Mouse (Mus musculus): ENCODE measurements around the gene Wfs1.

Wfs1 gene

GRCm38 (mm10) chr5:36935486-36936473 is 53.2 kb downstream of the Wfs1 start:
- DNase-seq (ENCODE audit: inconsistent age in 2 of 2, low spot score in 1 of 2), result peak; percentile 18 to 69

GRCm38 (mm10) chr5:36933383-36933782 is 55.6 kb downstream of the Wfs1 start:
- no peak for DNase-seq (ENCODE audit: inconsistent age in 2 of 2, low spot score in 1 of 2)

GRCm38 (mm10) chr5:36929376-36929775 is 59.6 kb downstream of the Wfs1 start:
- no peak for DNase-seq (ENCODE audit: inconsistent age in 2 of 2, low spot score in 1 of 2)

DNA sequence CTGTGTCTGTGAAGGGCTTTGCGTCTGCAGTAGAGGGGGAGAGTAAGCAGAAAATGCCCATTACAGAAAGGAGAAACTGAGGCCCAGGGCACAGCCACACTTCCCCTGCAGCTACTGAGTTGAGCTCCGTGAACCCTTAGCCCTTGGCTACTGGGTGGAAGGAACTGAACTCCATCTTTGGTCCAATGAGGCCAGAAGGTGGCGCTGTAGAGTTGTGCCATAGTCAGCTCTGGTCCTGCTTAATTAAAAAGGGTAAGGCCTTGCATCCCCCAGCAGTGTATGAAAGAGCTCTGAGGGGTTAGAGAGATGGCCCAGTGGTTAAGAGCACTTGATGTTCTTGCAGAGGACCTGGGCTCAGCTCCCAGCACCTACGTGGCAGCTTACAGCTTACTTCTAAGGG is 60.3 kb downstream of the Wfs1 start:
- DNase-seq (ENCODE audit: inconsistent age in 2 of 2, low spot score in 1 of 2), result peak in 1 of 2 experiments; percentile 66

DNA sequence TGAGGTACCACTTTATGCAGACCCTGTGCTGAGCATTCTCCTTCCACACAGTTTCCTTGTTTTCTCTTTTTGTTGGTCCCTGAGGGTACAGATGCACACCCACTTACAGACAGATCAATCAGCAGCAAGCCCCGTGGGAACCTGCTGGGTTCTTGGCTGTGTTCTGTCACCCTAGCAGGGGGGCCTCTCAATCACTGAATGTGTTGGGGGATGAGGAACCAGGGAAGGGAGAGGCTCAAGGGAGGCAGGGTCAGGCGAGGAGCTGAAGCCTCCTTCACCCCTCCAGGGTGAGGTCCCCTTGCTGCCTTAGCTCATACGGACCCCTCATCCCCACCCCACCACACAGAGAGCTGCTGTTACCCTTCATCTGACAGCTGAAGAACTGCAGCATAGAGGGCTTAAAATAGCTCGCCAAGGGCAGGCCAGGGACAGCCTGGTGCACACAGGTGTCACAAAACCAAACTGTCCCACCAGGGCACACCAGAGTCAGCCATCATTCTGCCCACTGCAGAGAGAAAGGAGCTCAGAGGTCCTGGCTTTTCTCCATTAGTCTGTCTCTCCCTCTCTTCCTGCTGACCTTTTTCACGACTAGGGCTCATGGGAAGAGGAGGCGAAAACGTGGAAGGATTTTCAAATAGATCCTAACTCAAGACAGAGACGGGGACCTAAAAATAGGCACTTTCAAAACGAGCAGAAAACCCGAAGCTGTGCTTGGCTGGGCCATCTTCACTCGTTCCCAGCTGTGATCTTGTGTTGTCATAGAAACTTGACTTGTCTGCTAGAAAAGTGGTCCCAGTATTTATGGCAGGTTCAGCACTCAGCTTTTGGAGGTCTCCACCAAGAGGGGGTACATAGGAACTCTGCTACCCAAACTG is 64.9 kb downstream of the Wfs1 start:
- no peak for DNase-seq (ENCODE audit: inconsistent age in 2 of 2, low spot score in 1 of 2)

DNA sequence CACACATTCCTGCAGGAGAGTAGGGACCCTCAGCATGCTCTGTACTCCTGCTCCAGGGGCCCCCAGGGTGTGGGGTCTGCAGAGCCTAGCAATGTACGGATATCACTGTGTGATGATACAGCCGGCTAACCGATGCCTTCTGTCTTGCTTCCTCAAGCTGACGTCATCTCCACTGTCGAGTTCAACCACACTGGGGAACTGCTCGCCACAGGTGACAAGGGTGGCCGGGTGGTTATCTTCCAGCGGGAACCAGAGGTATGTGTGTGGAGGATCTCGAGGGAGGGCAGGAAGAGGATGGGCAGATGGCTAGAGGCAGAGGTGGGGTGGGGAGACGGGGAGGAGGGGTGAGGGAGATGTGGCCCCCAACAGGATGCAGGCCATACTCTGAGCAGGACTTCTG is 66.2 kb downstream of the Wfs1 start:
- no peak for DNase-seq (ENCODE audit: inconsistent age in 2 of 2, low spot score in 1 of 2)

- no peak for DNase-seq (ENCODE audit: inconsistent age in 2 of 2, low spot score in 1 of 2)
Observed at GRCm38 (mm10) chr5:36921871-36922270, 67.1 kb downstream of the Wfs1 start.

GRCm38 (mm10) chr5:36920072-36920471 is 68.9 kb downstream of the Wfs1 start:
- DNase-seq (ENCODE audit: inconsistent age in 2 of 2, low spot score in 1 of 2), result no peak

- no peak for DNase-seq (ENCODE audit: inconsistent age in 2 of 2, low spot score in 1 of 2)
Observed at GRCm38 (mm10) chr5:36918016-36918415, 71.0 kb downstream of the Wfs1 start.

DNA sequence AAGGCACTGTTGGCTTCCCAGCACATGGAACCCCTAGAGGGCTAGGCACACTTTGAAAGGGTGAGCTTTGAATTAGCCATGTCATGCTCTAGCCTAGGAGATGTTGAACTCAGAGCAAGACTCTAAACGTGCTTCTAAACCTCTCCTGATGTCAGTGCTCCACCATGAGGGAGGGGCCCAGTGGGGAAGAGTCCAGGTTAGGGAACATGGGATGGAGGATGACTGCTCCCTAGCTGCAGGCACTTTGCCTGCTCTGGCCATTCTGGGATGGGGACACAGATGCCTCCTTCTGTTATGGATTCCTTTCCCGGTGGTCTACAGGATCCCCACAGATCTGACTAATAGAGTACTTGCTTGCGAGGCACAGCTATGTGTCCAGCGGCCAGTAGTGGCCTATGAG is 71.8 kb downstream of the Wfs1 start:
- DNase-seq (ENCODE audit: inconsistent age in 2 of 2, low spot score in 1 of 2), result no peak

GRCm38 (mm10) chr5:36916581-36916980 is 72.4 kb downstream of the Wfs1 start:
- DNase-seq (ENCODE audit: inconsistent age in 2 of 2, low spot score in 1 of 2), result no peak
